Mouse (Mus musculus): ENCODE measurements around the gene Olfr738. TPM values are rescaled to one million over a fixed set of nuclear protein-coding genes. Genes with fewer than 3 reads are reported as not detected.

Olfr738 gene
- polyA plus RNA-seq (2015; fragmentation: Nextera tagmentation; extraction: Ambion mirVana) = not detected in 2 replicates

GRCm38 (mm10) chr14:50407268-50407667 lies at the start of gene Olfr738:
TSS of gene Olfr738 (plus strand) at chr14:50407568.
- no peak for ATAC-seq (ENCODE audit: insufficient read depth, low FRiP score)
- H3K27me3 ChIP-seq (ENCODE audit: control insufficient read depth, insufficient read depth, low read length) = no peaks in the 10 kb centered on the region
- no peak within 1 kb of the TSS for H3K4me3 ChIP-seq (replicated peaks; ENCODE audit: low read length)
- H3K4me1 ChIP-seq (ENCODE audit: control insufficient read depth, insufficient read depth, low read length) = no peaks in the 10 kb centered on the region
- no peaks in the 10 kb centered on the region for H3K9me3 ChIP-seq (replicated peaks; ENCODE audit: control insufficient read depth, low read length)
- H3K9ac ChIP-seq (ENCODE audit: low read length) = no peak within 1 kb of the TSS
- H3K27ac ChIP-seq (ENCODE audit: low read length) = no peak within 1 kb of the TSS
- 75% methylated on average over 1 of the region's 1 CpGs for WGBS
- H3K36me3 ChIP-seq (ENCODE audit: control insufficient read depth, insufficient read depth, low read length) = no peaks in the 10 kb centered on the region
- H3K4me2 ChIP-seq (ENCODE audit: low read depth, low read length) = no peak within 1 kb of the TSS

GRCm38 (mm10) chr14:50357593-50357992 lies 49.8 kb upstream of the Olfr738 start, which contains the start of gene Tlr11:
TSS of gene Tlr11 (plus strand) at chr14:50357914.
- Histone ChIP-seq H3K36me3 (ENCODE audit: control insufficient read depth, insufficient read depth, low read length) (no peaks in the 10 kb centered on the region), H3K9me3 (replicated peaks; ENCODE audit: control insufficient read depth, low read length) (no peaks in the 10 kb centered on the region), H3K4me2 (ENCODE audit: low read depth, low read length) (no peak within 1 kb of the TSS), H3K27ac (ENCODE audit: low read length) (no peak within 1 kb of the TSS), H3K4me1 (ENCODE audit: control insufficient read depth, insufficient read depth, low read length) (no peaks in the 10 kb centered on the region), H3K9ac (ENCODE audit: low read length) (no peak within 1 kb of the TSS), H3K4me3 (replicated peaks; ENCODE audit: low read length) (no peak within 1 kb of the TSS), H3K27me3 (ENCODE audit: control insufficient read depth, insufficient read depth, low read length) (no peaks in the 10 kb centered on the region)
- 79% methylated on average over 2 of the region's 2 CpGs for WGBS
- ATAC-seq (ENCODE audit: insufficient read depth, low FRiP score) = no peak

GRCm38 (mm10) chr14:50360480-50360879 lies 46.9 kb upstream of the Olfr738 start:
- Histone ChIP-seq H3K9ac (ENCODE audit: low read length) (no peak overlapping the region), H3K4me2 (ENCODE audit: low read depth, low read length) (no peak overlapping the region), H3K36me3 (ENCODE audit: control insufficient read depth, insufficient read depth, low read length) (no peaks in the 10 kb centered on the region), H3K9me3 (replicated peaks; ENCODE audit: control insufficient read depth, low read length) (no peaks in the 10 kb centered on the region), H3K4me1 (ENCODE audit: control insufficient read depth, insufficient read depth, low read length) (no peaks in the 10 kb centered on the region), H3K27ac (ENCODE audit: low read length) (no peak overlapping the region), H3K27me3 (ENCODE audit: control insufficient read depth, insufficient read depth, low read length) (no peaks in the 10 kb centered on the region), H3K4me3 (replicated peaks; ENCODE audit: low read length) (no peak overlapping the region)
- WGBS = 78% methylated on average over 3 of the region's 3 CpGs
- ATAC-seq (ENCODE audit: insufficient read depth, low FRiP score) = no peak

- H3K4me1 ChIP-seq (ENCODE audit: control insufficient read depth, insufficient read depth, low read length) = no peaks in the 10 kb centered on the region
- H3K9me3 ChIP-seq (replicated peaks; ENCODE audit: control insufficient read depth, low read length) = no peaks in the 10 kb centered on the region
- no peak overlapping the region for H3K4me2 ChIP-seq (ENCODE audit: low read depth, low read length)
- H3K9ac ChIP-seq (ENCODE audit: low read length) = no peak overlapping the region
- no peaks in the 10 kb centered on the region for H3K27me3 ChIP-seq (ENCODE audit: control insufficient read depth, insufficient read depth, low read length)
- H3K36me3 ChIP-seq (ENCODE audit: control insufficient read depth, insufficient read depth, low read length) = no peaks in the 10 kb centered on the region
- no peak for ATAC-seq (ENCODE audit: insufficient read depth, low FRiP score)
- H3K4me3 ChIP-seq (replicated peaks; ENCODE audit: low read length) = no peak overlapping the region
- 78% methylated on average over 2 of the region's 2 CpGs for WGBS
- H3K27ac ChIP-seq (ENCODE audit: low read length) = no peak overlapping the region
Measured at GRCm38 (mm10) chr14:50363561-50363960, 43.8 kb upstream of the Olfr738 start.

- no peak for ATAC-seq (ENCODE audit: insufficient read depth, low FRiP score)
- H3K9me3 ChIP-seq (replicated peaks; ENCODE audit: control insufficient read depth, low read length) = no peaks in the 10 kb centered on the region
- 58% methylated on average over 2 of the region's 2 CpGs for WGBS
- no peak within 1 kb of the TSS for H3K4me2 ChIP-seq (ENCODE audit: low read depth, low read length)
- H3K36me3 ChIP-seq (ENCODE audit: control insufficient read depth, insufficient read depth, low read length) = no peaks in the 10 kb centered on the region
- no peak within 1 kb of the TSS for H3K4me3 ChIP-seq (replicated peaks; ENCODE audit: low read length)
- no peaks in the 10 kb centered on the region for H3K27me3 ChIP-seq (ENCODE audit: control insufficient read depth, insufficient read depth, low read length)
- no peak within 1 kb of the TSS for H3K27ac ChIP-seq (ENCODE audit: low read length)
- no peaks in the 10 kb centered on the region for H3K4me1 ChIP-seq (ENCODE audit: control insufficient read depth, insufficient read depth, low read length)
- H3K9ac ChIP-seq (ENCODE audit: low read length) = no peak within 1 kb of the TSS
Measured at GRCm38 (mm10) chr14:50380863-50381262, 26.5 kb upstream of the Olfr738 start, which contains the start of gene Olfr736. TSS of gene Olfr736 (plus strand) at chr14:50381163.

GRCm38 (mm10) chr14:50418326-50418725 lies 11.0 kb downstream of the Olfr738 start, which contains the start of gene Olfr739:
TSS of gene Olfr739 (plus strand) at chr14:50418626.
- Histone ChIP-seq H3K4me1 (ENCODE audit: control insufficient read depth, insufficient read depth, low read length) (no peaks in the 10 kb centered on the region), H3K4me3 (replicated peaks; ENCODE audit: low read length) (no peak within 1 kb of the TSS), H3K4me2 (ENCODE audit: low read depth, low read length) (no peak within 1 kb of the TSS), H3K9me3 (replicated peaks; ENCODE audit: control insufficient read depth, low read length) (no peaks in the 10 kb centered on the region), H3K27ac (ENCODE audit: low read length) (no peak within 1 kb of the TSS), H3K9ac (ENCODE audit: low read length) (no peak within 1 kb of the TSS), H3K27me3 (ENCODE audit: control insufficient read depth, insufficient read depth, low read length) (no peaks in the 10 kb centered on the region), H3K36me3 (ENCODE audit: control insufficient read depth, insufficient read depth, low read length) (no peaks in the 10 kb centered on the region)
- ATAC-seq (ENCODE audit: insufficient read depth, low FRiP score) = no peak
- 54% methylated on average over 2 of the region's 2 CpGs for WGBS

GRCm38 (mm10) chr14:50445245-50445644 lies 37.9 kb downstream of the Olfr738 start, which contains the start of gene Olfr740:
TSS of gene Olfr740 (plus strand) at chr14:50445545.
- Histone ChIP-seq H3K4me1 (ENCODE audit: control insufficient read depth, insufficient read depth, low read length) (no peaks in the 10 kb centered on the region), H3K4me3 (replicated peaks; ENCODE audit: low read length) (no peak within 1 kb of the TSS), H3K27me3 (ENCODE audit: control insufficient read depth, insufficient read depth, low read length) (no peaks in the 10 kb centered on the region), H3K9ac (ENCODE audit: low read length) (no peak within 1 kb of the TSS), H3K36me3 (ENCODE audit: control insufficient read depth, insufficient read depth, low read length) (no peaks in the 10 kb centered on the region), H3K4me2 (ENCODE audit: low read depth, low read length) (no peak within 1 kb of the TSS), H3K9me3 (replicated peaks; ENCODE audit: control insufficient read depth, low read length) (no peaks in the 10 kb centered on the region), H3K27ac (ENCODE audit: low read length) (no peak within 1 kb of the TSS)
- ATAC-seq (ENCODE audit: insufficient read depth, low FRiP score) = no peak
- WGBS = 79% methylated on average over 3 of the region's 3 CpGs

Other genes with a start within 250 kb of the Olfr738 start
- gene Olfr730, start 219.4 kb upstream of the Olfr738 start, polyA plus RNA-seq (2015; fragmentation: Nextera tagmentation; extraction: Ambion mirVana) = not detected in 2 replicates
- gene Olfr731, start 165.7 kb upstream of the Olfr738 start, polyA plus RNA-seq (2015; fragmentation: Nextera tagmentation; extraction: Ambion mirVana) = not detected in 2 replicates
- not detected in 2 replicates for gene Olfr732, start 123.4 kb upstream of the Olfr738 start, polyA plus RNA-seq (2015; fragmentation: Nextera tagmentation; extraction: Ambion mirVana)
- gene Olfr733, start 106.0 kb upstream of the Olfr738 start, polyA plus RNA-seq (2015; fragmentation: Nextera tagmentation; extraction: Ambion mirVana) = not detected in 2 replicates
- not detected in 2 replicates for gene Olfr734, start 80.8 kb upstream of the Olfr738 start, polyA plus RNA-seq (2015; fragmentation: Nextera tagmentation; extraction: Ambion mirVana)
- not detected in 2 replicates for gene Olfr735, start 58.7 kb upstream of the Olfr738 start, polyA plus RNA-seq (2015; fragmentation: Nextera tagmentation; extraction: Ambion mirVana)
- not detected in 2 replicates for gene Tlr11, start 49.7 kb upstream of the Olfr738 start, polyA plus RNA-seq (2015; fragmentation: Nextera tagmentation; extraction: Ambion mirVana)
- gene Olfr736, start 26.4 kb upstream of the Olfr738 start, polyA plus RNA-seq (2015; fragmentation: Nextera tagmentation; extraction: Ambion mirVana) = not detected in 2 replicates
- not detected in 2 replicates for gene Olfr739, start 11.1 kb downstream of the Olfr738 start, polyA plus RNA-seq (2015; fragmentation: Nextera tagmentation; extraction: Ambion mirVana)
- gene Olfr740, start 38.0 kb downstream of the Olfr738 start, polyA plus RNA-seq (2015; fragmentation: Nextera tagmentation; extraction: Ambion mirVana) = not detected in 2 replicates
- not detected in 2 replicates for gene Olfr741, start 65.2 kb downstream of the Olfr738 start, polyA plus RNA-seq (2015; fragmentation: Nextera tagmentation; extraction: Ambion mirVana)
- gene Olfr742, start 96.0 kb downstream of the Olfr738 start, polyA plus RNA-seq (2015; fragmentation: Nextera tagmentation; extraction: Ambion mirVana) = not detected in 2 replicates
- gene Olfr743, start 114.3 kb downstream of the Olfr738 start, polyA plus RNA-seq (2015; fragmentation: Nextera tagmentation; extraction: Ambion mirVana) = not detected in 2 replicates
- not detected in 2 replicates for gene Olfr744, start 207.3 kb downstream of the Olfr738 start, polyA plus RNA-seq (2015; fragmentation: Nextera tagmentation; extraction: Ambion mirVana)
- gene Olfr745, start 231.8 kb downstream of the Olfr738 start, polyA plus RNA-seq (2015; fragmentation: Nextera tagmentation; extraction: Ambion mirVana) = not detected in 2 replicates
- gene Olfr746, start 239.5 kb downstream of the Olfr738 start, polyA plus RNA-seq (2015; fragmentation: Nextera tagmentation; extraction: Ambion mirVana) = not detected in 2 replicates